Mouse (Mus musculus) forebrain, postnatal 0 days (tissue): ENCODE measurements around the gene Rnf145. TPM values are rescaled to one million over a fixed set of nuclear protein-coding genes. Genes with fewer than 3 reads are reported as not detected.
A peak's percentile ranks its signal among the peaks of the same experiment; 100 is the strongest.

Experiments used
- ATAC-seq: fragments of 200-750 bp; cut with Nextera tagmentation; 2 replicates; pipeline ENCODE4 v1.8.0; 2017; ENCODE audit warnings: mild to moderate bottlenecking, moderate library complexity
- DNase-seq: peaks from one replicate; pipeline ENCODE4 v3.0.0-alpha.2; 2015
- H3K27ac ChIP-seq: fragments of 300-500 bp; sonication (generic); 2 replicates; pipeline ENCODE4 v1.5.1; 2014; ENCODE audit warnings: low read depth, mild to moderate bottlenecking, antibody characterized with exemption, low read length, moderate library complexity, mixed read lengths
- H3K27me3 ChIP-seq: fragments of 300-500 bp; sonication (generic); 2 replicates; pipeline ENCODE4 v1.6.1; 2014; ENCODE audit warnings: mild to moderate bottlenecking, low read length, mixed read lengths; ENCODE audit not compliant: insufficient read depth
- H3K36me3 ChIP-seq: fragments of 300-500 bp; sonication (generic); 2 replicates; pipeline ENCODE4 v1.6.1; 2014; ENCODE audit warnings: mild to moderate bottlenecking, moderate library complexity; ENCODE audit not compliant: insufficient read depth
- H3K4me1 ChIP-seq: fragments of 300-500 bp; sonication (generic); 2 replicates; pipeline ENCODE4 v1.6.1; 2014; ENCODE audit warnings: antibody characterized with exemption; ENCODE audit not compliant: insufficient read depth
- H3K4me2 ChIP-seq: fragments of 300-500 bp; sonication (generic); 2 replicates; pipeline ENCODE4 v1.6.1; 2014; ENCODE audit warnings: low read depth, mild to moderate bottlenecking, moderate library complexity
- H3K4me3 ChIP-seq: fragments of 300-500 bp; sonication (generic); 2 replicates; pipeline ENCODE4 v1.5.1; 2014; ENCODE audit warnings: low read depth, low read length, mixed read lengths
- H3K9ac ChIP-seq: fragments of 300-500 bp; sonication (generic); 2 replicates; pipeline ENCODE4 v1.6.1; 2014; ENCODE audit warnings: mild to moderate bottlenecking
- H3K9me3 ChIP-seq: fragments of 300-500 bp; sonication (generic); 2 replicates; pipeline ENCODE4 v1.6.1; 2016; ENCODE audit warnings: low read length
- CTCF ChIP-seq: sonication (generic); IDR thresholded peaks from 2 replicates; pipeline ENCODE4 v1.5.1; 2016; ENCODE audit warnings: antibody characterized with exemption, control low read depth, low read depth
- WGBS: fragments of 180-500 bp; shearing (Covaris S2); extraction: QIAGEN DNeasy Blood & Tissue Kit; methylation state at CpG from one replicate; pipeline ENCODE4 v1.1.7; 2014; 5-methylcytosine and 5-hydroxymethylcytosine counted together
- polyA plus RNA-seq: library from polyadenylated mRNA; unstranded; fragments of >200 nt; fragmentation: Nextera tagmentation; extraction: Ambion mirVana; gene quantifications from 2 replicates; pipeline ENCODE4 v1.2.1, GENCODE M21; 2015
- total RNA-seq: library from RNA; depleted of rRNA; stranded (reverse); fragments of >200 nt; gene quantifications from 2 replicates; pipeline ENCODE4 v1.2.3, GENCODE M21; 2014

The Rnf145 gene
- total and polyA plus RNA-seq, 2 experiments from 2014 or later: 97.4 to 100 TPM

DNA sequence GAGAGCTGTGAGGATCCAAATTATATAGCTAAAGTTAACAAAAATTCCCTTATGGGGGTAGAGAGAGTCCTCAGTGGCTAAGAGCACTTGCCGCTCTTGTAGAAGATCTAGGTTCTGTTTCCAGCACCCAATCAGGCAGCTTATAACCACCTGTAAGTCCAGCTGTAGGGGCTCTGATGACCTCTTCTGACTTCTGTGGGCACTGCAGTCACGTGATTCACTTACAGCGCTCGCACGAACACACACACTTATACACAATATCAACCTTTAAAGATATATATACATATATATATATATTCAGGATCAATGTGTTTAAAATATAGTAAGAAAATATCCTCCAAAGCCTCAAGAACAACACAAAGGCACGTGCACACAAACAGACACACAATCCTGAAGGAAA, 74.3 kb downstream of the Rnf145 start:
- H3K4me2 ChIP-seq: no peak overlapping the region
- no peak for ATAC-seq
- no peak overlapping the region for H3K27ac ChIP-seq
- no peaks in the 10 kb centered on the region for H3K36me3 ChIP-seq
- H3K4me3 ChIP-seq: no peak overlapping the region
- no peaks in the 10 kb centered on the region for H3K9me3 ChIP-seq
- H3K4me1 ChIP-seq: no peaks in the 10 kb centered on the region
- no peaks in the 10 kb centered on the region for H3K27me3 ChIP-seq
- DNase-seq: no peak
- WGBS: 93% methylated on average over 6 of the region's 6 CpGs
- no peak for TF ChIP-seq CTCF
- no peak overlapping the region for H3K9ac ChIP-seq

DNA sequence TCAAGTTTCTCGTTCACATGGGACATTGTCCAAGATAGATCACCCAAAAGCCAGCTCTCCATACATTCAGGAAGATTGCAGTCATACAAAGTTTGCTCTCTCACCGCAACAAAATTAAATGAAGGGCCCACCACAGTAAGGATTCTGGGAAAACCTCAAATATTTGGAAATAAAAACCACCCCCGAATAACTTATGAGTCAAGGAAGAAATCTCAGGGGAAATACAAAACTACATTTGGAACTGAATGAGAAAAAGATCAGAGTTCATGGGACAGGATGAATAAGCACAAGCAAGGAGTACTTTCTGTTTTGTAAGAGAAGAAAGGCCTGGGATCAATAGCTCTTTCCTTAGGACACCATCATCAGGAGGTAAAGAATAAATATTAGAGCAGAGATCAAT, 76.0 kb downstream of the Rnf145 start:
- Histone ChIP-seq H3K36me3 (no peaks in the 10 kb centered on the region), H3K27ac (no peak overlapping the region), H3K27me3 (no peaks in the 10 kb centered on the region), H3K9me3 (no peaks in the 10 kb centered on the region), H3K4me3 (no peak overlapping the region), H3K4me2 (no peak overlapping the region), H3K9ac (no peak overlapping the region), H3K4me1 (no peaks in the 10 kb centered on the region)
- no peak for ATAC-seq
- WGBS: 86% methylated on average over 3 of the region's 3 CpGs
- TF ChIP-seq CTCF: no peak
- DNase-seq: no peak

DNA sequence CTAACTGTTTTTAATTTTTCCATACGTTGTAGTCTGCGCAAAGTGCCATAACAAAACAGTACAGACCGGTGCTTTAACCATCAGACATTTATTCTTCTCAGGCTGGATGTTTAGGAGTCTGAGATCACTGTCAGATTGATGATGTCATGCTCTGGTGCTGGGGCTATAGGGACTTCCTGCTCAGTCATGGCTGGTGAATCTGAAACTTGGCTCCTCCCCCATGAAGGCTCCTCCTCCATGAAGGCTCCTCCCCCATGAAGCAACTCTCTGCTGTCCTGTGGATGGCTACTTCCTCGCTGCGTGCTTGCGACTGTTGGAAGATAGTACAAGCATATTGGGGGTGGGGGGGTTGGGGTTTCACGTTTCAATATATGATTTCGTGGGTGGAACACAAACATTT, 88.1 kb downstream of the Rnf145 start:
- DNase-seq (no peak), ATAC-seq (no peak)
- Histone ChIP-seq H3K27ac (no peak overlapping the region), H3K4me3 (no peak overlapping the region), H3K4me2 (no peak overlapping the region), H3K9me3 (no peaks in the 10 kb centered on the region), H3K27me3 (peaks cover 25% of the 10 kb centered on the region), H3K36me3 (no peaks in the 10 kb centered on the region), H3K4me1 (no peaks in the 10 kb centered on the region), H3K9ac (no peak overlapping the region)
- WGBS: 94% methylated on average over 8 of the region's 8 CpGs
- no peak for TF ChIP-seq CTCF

DNA sequence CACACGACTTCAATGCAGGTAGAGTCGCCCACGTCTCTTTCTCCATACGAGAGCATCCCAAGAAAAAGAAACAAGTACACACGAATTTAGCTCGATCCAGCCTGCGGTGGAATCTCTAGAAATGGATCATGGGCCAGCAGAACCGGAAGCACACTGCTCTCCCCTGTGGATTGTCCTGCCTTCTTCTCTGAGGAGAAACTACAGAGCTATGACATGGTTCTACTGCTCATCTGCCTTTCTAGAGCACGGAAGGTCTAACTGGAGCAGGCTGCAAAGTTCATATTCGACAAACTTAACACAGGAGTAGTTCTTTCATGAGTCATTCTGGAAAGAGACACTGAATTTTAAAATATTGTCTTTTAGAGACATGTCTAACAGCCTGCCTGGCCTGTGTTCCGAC, 89.9 kb downstream of the Rnf145 start:
- no peaks in the 10 kb centered on the region for H3K36me3 ChIP-seq
- WGBS: 77% methylated on average over 11 of the region's 11 CpGs
- H3K27me3 ChIP-seq: peaks cover 42% of the 10 kb centered on the region
- no peak for ATAC-seq
- no peak overlapping the region for H3K4me2 ChIP-seq
- no peak overlapping the region for H3K9ac ChIP-seq
- H3K4me3 ChIP-seq: no peak overlapping the region
- TF ChIP-seq CTCF: no peak
- no peak overlapping the region for H3K27ac ChIP-seq
- H3K9me3 ChIP-seq: no peaks in the 10 kb centered on the region
- DNase-seq: no peak
- H3K4me1 ChIP-seq: 0 out of 2 replicates have a peak, but pooled peaks cover 6% of the 10 kb centered on the region

DNA sequence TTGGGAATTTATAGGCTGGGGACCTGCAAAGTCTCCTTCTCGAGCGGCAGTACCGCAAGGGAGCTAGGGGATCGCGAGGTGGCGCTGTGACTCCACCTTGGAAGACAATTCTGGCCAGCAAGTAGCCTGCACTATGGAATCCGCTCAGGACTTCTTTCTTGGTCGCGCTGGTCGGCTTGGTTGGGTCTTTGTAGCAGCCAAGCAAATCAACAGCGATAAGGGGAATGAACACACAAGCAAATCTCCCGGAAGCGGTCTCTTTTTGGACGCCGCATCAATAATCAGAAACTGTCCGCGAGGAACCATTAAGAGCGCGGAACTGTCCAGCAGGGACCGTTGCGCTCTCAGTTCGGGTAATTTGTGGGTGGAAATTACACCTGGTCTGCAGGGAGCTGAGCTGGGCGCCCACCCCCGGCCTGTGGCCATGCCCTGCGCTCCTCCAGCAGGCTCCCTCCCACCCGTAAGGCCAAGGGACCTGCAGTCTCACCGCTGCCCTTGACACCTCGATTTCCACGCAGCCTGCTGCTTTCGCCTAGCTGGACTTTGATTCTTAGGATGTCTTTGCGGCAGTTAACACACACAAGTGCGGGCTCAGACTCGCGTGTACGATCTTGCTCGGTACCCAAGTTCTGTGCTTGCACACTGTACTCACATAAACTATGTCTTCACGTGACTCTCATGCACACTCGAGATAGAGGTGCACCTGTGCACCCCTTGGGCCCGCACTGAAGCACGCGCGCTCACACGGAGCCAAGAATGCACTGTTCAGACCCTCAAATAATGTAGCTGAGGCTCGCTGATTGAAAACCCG, 92.4 kb downstream of the Rnf145 start:
- Histone ChIP-seq H3K9me3 (no peaks in the 10 kb centered on the region), H3K27me3 (peaks cover 65% of the 10 kb centered on the region), H3K27ac (no peak overlapping the region), H3K4me3 (peak overlapping the region; percentile 32), H3K9ac (0 out of 2 replicates have a peak overlapping the region, but pooled peaks have one; percentile 19), H3K4me1 (0 out of 2 replicates have a peak, but pooled peaks cover 6% of the 10 kb centered on the region), H3K36me3 (no peaks in the 10 kb centered on the region), H3K4me2 (peak overlapping the region; percentile 78)
- 1% methylated on average over 45 of the region's 45 CpGs for WGBS
- TF ChIP-seq CTCF: peak; percentile 96
- peak; percentile 90 for ATAC-seq
- peak; percentile 93 for DNase-seq

- H3K27me3 ChIP-seq: peaks cover 75% of the 10 kb centered on the region
- TF ChIP-seq CTCF: no peak
- H3K9me3 ChIP-seq: no peaks in the 10 kb centered on the region
- H3K27ac ChIP-seq: no peak overlapping the region
- WGBS: 4% methylated on average over 10 of the region's 10 CpGs
- no peaks in the 10 kb centered on the region for H3K36me3 ChIP-seq
- no peak overlapping the region for H3K9ac ChIP-seq
- DNase-seq: no peak
- no peak for ATAC-seq
- 0 out of 2 replicates have a peak, but pooled peaks cover 9% of the 10 kb centered on the region for H3K4me1 ChIP-seq
- no peak overlapping the region for H3K4me2 ChIP-seq
- no peak overlapping the region for H3K4me3 ChIP-seq
Observed at GRCm38 (mm10) chr11:44612156-44612555, 93.4 kb downstream of the Rnf145 start.

- DNase-seq (no peak), ATAC-seq (no peak)
- WGBS: 2% methylated on average over 38 of the region's 38 CpGs
- peak overlapping the region; percentile 22; the same call in 1 of the 2 replicates for H3K4me3 ChIP-seq
- no peak overlapping the region for H3K27ac ChIP-seq
- no peak for TF ChIP-seq CTCF
- peak overlapping the region; percentile 34 for H3K4me2 ChIP-seq
- H3K4me1 ChIP-seq: 0 out of 2 replicates have a peak, but pooled peaks cover 9% of the 10 kb centered on the region
- H3K9me3 ChIP-seq: no peaks in the 10 kb centered on the region
- H3K27me3 ChIP-seq: peaks cover 79% of the 10 kb centered on the region
- H3K36me3 ChIP-seq: no peaks in the 10 kb centered on the region
- no peak overlapping the region for H3K9ac ChIP-seq
Observed at GRCm38 (mm10) chr11:44612681-44613410, 94.1 kb downstream of the Rnf145 start.
